Mouse (Mus musculus) forebrain, embryonic 12.5 days (tissue): Measurements from ENCODE around the gene Ndufb4. TPM values are rescaled to one million over a fixed set of nuclear protein-coding genes. Genes with fewer than 3 reads are reported as not detected.
"Not testable (repeated sequence)": the region's sequence is repeated elsewhere in the genome, so short reads cannot be mapped to it uniquely, and the experiment has no call there.

Source experiments
- ATAC-seq: fragments of 200-750 bp; cut with Nextera tagmentation; 2 replicates; pipeline ENCODE4 v1.8.0; 2017; ENCODE audit warnings: moderate TSS enrichment; ENCODE audit not compliant: low FRiP score
- H3K27ac ChIP-seq: fragments of 300-500 bp; sonication (generic); 2 replicates; pipeline ENCODE4 v1.5.1; 2016; ENCODE audit warnings: mild to moderate bottlenecking
- H3K27me3 ChIP-seq: fragments of 300-500 bp; sonication (generic); 2 replicates; pipeline ENCODE4 v1.6.1; 2016; ENCODE audit warnings: mild to moderate bottlenecking
- H3K36me3 ChIP-seq: fragments of 300-500 bp; sonication (generic); replicated peaks from 2 replicates; pipeline ENCODE4 v1.6.1; 2016; ENCODE audit warnings: mild to moderate bottlenecking
- H3K4me1 ChIP-seq: fragments of 300-500 bp; sonication (generic); 2 replicates; pipeline ENCODE4 v1.6.1; 2016
- H3K4me2 ChIP-seq: fragments of 300-500 bp; sonication (generic); 2 replicates; pipeline ENCODE4 v1.6.1; 2016; ENCODE audit warnings: mild to moderate bottlenecking, moderate library complexity
- H3K4me3 ChIP-seq: fragments of 300-500 bp; sonication (generic); replicated peaks from 2 replicates; pipeline ENCODE4 v1.5.1; 2016; ENCODE audit warnings: mild to moderate bottlenecking
- H3K9ac ChIP-seq: fragments of 300-500 bp; sonication (generic); 2 replicates; pipeline ENCODE4 v1.6.1; 2016; ENCODE audit warnings: mild to moderate bottlenecking
- H3K9me3 ChIP-seq: fragments of 300-500 bp; sonication (generic); 2 replicates; pipeline ENCODE4 v1.6.1; 2016
- WGBS: fragments of 180-500 bp; shearing (Covaris S2); methylation state at CpG from one replicate; pipeline ENCODE4 v1.1.7; 2016; 5-methylcytosine and 5-hydroxymethylcytosine counted together
- polyA plus RNA-seq: library from polyadenylated mRNA; unstranded; fragments of >200 nt; fragmentation: Nextera tagmentation; extraction: Ambion mirVana; gene quantifications from 2 replicates; pipeline ENCODE4 v1.2.1, GENCODE M21; 2016

Ndufb4 gene
- polyA plus RNA-seq: 77.0 and 79.2 TPM in 2 replicates

DNA sequence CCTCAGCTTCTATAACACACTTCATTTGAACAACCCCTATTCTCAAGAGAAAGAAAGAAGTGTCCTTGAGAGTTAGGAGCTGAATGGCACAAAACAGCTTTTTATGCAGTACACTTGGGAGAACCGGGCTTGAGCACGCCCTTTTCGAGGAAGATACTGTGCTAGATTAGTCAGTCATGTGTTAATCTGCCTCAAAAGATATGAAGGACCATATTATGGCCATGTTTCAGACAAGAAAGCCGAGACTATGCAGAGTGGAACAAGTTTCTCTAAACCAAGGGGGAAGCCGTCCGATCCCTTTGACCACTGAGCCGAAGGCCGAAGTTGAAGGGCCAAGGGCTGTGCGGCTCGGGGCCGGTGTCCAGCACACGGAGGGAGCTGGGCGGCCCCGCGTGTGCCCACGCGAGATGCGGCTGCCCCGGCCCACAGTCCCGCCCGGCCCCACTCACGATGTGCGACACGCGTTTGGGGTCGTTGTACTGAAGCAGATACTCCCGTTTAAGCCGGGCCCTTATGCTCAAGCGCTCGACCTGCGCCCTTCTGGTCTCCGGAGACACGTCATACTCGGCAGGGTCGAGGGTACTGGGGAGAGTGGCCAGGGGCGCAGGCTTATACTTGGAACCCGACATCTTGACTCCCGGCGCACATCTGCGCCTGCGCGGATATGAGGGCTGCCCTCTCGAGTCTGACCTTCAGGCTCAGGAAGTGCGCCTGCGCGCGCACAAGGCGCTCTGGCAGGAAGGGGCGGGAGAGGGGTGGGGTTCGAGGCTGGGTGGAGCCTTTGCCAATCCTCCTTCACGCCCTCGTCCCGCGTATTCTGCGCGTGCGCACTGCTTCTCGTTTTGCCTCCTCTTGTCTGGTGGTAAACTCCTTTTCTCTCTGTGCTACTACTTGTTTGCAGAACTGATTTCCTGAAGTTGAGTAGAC is at the start of gene Ndufb4:
Gene Ndufb4 (minus strand): TSS at position 723 of the 927 bp plus-strand sequence.
- peak within 1 kb of the TSS; percentile 58 for H3K4me2 ChIP-seq
- peaks cover 35% of the 10 kb centered on the region for H3K4me1 ChIP-seq
- ATAC-seq: peak; percentile 92
- no peaks in the 10 kb centered on the region for H3K9me3 ChIP-seq
- H3K9ac ChIP-seq: peak within 1 kb of the TSS; percentile 85
- peak within 1 kb of the TSS; percentile 81 for H3K4me3 ChIP-seq
- H3K27me3 ChIP-seq: no peaks in the 10 kb centered on the region
- H3K27ac ChIP-seq: peak within 1 kb of the TSS; percentile 79
- WGBS: under 1% methylated on average over 51 of the region's 58 CpGs
- H3K36me3 ChIP-seq: no peaks in the 10 kb centered on the region

DNA sequence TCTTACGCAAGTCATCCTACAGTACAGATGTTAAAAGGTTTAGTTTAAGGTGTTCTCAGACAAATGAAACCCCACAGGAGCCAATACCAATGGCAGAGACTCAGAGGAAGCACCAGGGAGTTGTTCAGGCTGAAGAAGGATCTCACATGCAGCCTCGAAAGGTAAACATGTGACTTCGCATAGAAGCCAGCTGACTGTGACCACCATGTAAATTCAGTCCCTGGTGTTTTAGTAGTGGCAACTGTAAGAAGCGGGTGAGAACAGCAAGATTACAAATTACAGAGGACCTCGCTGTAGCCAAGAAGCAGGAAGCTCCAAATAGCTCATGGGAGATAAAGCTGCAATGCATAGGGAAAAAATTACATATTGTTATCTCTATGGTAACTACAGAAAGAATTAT is 49.6 kb upstream of the Ndufb4 start:
- Histone ChIP-seq H3K27me3 (no peaks in the 10 kb centered on the region), H3K4me3 (no peak overlapping the region), H3K4me2 (no peak overlapping the region), H3K36me3 (no peaks in the 10 kb centered on the region), H3K9me3 (no peaks in the 10 kb centered on the region), H3K27ac (no peak overlapping the region), H3K9ac (no peak overlapping the region), H3K4me1 (no peaks in the 10 kb centered on the region; the same call in 1 of the 2 replicates)
- ATAC-seq: no peak
- WGBS: 90% methylated on average over 5 of the region's 5 CpGs

DNA sequence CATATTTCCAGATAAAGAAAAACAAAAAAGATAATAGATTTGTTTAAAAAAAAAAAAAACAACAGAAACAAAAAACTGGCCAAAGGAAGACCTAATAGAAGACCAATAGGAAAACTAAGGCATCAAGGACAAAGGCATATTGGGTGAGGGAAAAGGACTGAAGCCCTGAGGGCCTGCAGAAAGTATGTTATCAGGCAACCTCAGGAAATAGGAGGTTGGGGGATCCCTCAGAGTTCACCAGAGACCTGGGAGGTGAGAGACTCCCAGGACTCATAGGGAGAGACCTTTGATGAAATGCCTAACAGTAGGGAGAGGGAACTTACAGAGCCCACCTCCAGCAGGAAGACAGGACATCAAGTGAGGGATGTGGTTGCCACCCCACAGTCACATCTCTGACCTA is 45.8 kb upstream of the Ndufb4 start:
- H3K27ac ChIP-seq, H3K36me3 ChIP-seq, H3K9me3 ChIP-seq, H3K9ac ChIP-seq, H3K4me3 ChIP-seq, H3K27me3 ChIP-seq, H3K4me2 ChIP-seq, ATAC-seq, H3K4me1 ChIP-seq: not testable (repeated sequence)

DNA sequence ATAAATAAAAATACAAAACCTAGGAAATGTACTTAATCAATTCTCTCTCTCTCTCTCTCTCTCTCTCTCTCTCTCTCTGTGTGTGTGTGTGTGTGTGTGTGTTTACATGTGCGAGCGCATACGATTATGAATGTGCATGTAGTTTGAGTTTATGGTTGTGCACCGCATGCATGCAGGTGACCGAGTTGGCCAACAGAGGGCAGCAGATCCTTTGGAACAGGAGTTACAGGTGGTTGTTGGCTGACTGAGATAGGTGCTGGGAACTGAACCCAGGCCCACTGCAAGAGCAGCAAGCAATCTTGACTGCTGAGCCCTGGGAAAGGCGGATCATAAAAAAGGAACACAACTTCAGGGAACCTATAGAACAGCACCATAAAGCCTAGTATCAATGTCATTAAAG is 44.5 kb upstream of the Ndufb4 start:
- Histone ChIP-seq H3K9me3 (no peaks in the 10 kb centered on the region), H3K36me3 (no peaks in the 10 kb centered on the region), H3K9ac (no peak overlapping the region), H3K27me3 (no peaks in the 10 kb centered on the region), H3K4me1 (no peaks in the 10 kb centered on the region), H3K4me3 (no peak overlapping the region), H3K4me2 (no peak overlapping the region), H3K27ac (no peak overlapping the region)
- 93% methylated on average over 6 of the region's 6 CpGs for WGBS
- ATAC-seq: no peak

DNA sequence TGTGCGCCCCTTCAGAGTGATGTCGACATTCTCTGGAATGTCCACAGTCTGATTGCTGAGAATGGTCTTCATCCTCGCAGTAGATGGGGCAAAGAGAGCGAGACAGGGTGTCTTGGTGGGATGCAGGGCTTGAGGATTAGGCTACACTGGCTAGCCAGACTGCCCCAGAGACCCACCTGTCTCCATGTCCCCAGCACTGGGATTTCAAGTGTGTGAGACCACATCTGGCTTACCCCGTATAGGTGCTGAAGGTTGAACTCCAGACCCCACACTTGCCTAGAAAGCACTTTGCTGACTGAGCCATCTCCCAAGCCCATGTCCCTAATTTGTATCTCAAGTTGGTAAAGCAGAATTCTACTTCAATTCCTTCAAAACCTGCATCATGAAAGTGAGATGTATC is 43.0 kb upstream of the Ndufb4 start:
- no peaks in the 10 kb centered on the region for H3K4me1 ChIP-seq
- WGBS: 85% methylated on average over 5 of the region's 5 CpGs
- no peak overlapping the region for H3K27ac ChIP-seq
- H3K36me3 ChIP-seq: no peaks in the 10 kb centered on the region
- no peak overlapping the region for H3K4me2 ChIP-seq
- no peak overlapping the region for H3K4me3 ChIP-seq
- no peak overlapping the region for H3K9ac ChIP-seq
- no peak for ATAC-seq
- no peaks in the 10 kb centered on the region for H3K27me3 ChIP-seq
- no peaks in the 10 kb centered on the region for H3K9me3 ChIP-seq

DNA sequence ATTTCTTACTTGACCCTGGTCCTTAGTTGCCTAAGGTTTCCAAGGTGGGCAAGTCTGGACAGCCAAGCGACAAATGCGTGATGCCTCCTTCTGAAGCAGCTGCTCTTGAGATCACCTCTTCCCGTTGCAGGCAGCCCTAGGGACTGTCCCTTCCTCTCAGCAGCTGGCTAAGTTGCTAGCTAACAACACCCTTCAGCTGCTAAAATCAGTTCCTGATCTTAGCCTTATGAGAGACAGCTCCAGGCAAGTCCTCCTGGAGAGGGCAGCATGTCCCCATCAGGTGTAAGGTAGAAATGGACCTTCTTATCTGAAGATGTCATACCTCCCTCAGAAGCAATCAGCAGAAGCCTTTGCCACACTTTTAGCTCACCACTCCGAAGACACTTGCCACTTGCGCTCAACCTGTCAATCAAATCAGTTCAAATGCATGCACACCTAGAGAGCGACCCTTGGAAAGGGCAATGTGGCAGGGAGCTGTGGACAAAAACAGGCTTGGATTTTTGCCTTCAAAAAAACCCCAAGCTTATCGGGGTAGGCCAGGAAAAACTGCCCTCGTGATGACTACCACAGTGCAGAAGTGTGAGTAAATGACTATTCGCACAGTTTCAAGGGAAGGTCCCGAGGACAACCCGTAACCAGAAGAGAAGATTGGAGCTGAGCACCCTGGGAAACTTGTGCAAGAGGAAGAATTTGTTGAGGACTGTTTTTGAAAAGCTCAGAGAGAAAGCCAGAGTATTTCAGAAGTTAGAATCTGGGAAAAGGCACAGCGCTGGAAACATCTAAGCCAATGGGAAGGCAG is 36.9 kb upstream of the Ndufb4 start:
- H3K4me3 ChIP-seq: no peak overlapping the region
- no peaks in the 10 kb centered on the region for H3K9me3 ChIP-seq
- ATAC-seq: no peak
- no peak overlapping the region for H3K4me2 ChIP-seq
- H3K9ac ChIP-seq: no peak overlapping the region
- no peaks in the 10 kb centered on the region for H3K27me3 ChIP-seq
- H3K4me1 ChIP-seq: peaks cover 11% of the 10 kb centered on the region
- H3K27ac ChIP-seq: no peak overlapping the region
- WGBS: 92% methylated on average over 12 of the region's 12 CpGs
- H3K36me3 ChIP-seq: no peaks in the 10 kb centered on the region

DNA sequence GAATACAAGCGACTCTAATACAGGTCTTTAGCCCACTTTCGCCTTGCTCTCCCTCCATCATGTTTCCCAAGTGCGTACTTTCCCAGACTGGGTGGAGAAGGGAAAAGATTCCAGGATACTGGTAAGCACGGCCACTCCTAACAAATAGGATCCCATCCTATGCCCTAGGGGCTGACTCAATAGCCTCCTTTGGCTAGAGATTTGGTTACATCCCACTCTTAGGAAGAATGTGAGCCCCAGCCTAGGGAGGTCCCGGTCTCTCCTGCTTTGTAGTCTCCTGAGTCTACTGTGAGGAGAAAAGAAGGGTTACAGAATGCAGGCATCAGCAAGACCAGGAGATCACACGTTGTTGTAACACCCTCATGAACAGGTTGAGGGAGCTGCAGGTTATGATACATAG is 36.2 kb upstream of the Ndufb4 start:
- no peaks in the 10 kb centered on the region for H3K36me3 ChIP-seq
- no peak overlapping the region for H3K27ac ChIP-seq
- WGBS: 77% methylated on average over 6 of the region's 6 CpGs
- peaks cover 18% of the 10 kb centered on the region for H3K4me1 ChIP-seq
- no peaks in the 10 kb centered on the region for H3K27me3 ChIP-seq
- H3K4me3 ChIP-seq: no peak overlapping the region
- H3K4me2 ChIP-seq: no peak overlapping the region
- no peaks in the 10 kb centered on the region for H3K9me3 ChIP-seq
- no peak overlapping the region for H3K9ac ChIP-seq
- no peak for ATAC-seq

DNA sequence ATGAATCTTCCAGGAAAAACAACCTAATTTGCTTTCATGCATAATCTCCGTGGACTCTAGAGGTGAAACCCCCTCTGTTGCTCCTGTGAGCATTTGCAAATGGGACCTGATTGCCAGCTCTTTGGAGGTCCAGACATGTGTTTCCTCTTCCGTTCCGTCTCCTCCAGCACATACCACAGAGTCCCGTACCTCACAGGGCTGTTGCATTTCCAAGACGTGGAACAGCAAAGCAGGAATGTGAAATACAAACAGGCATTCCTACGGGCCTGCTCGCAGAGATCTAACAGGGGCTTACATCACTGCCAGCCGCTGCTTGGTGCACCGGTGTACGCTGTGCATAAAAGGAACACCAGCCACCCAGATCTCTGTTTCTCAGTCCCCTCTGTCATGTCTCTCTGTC is 35.7 kb upstream of the Ndufb4 start:
- Histone ChIP-seq H3K4me1 (peaks cover 23% of the 10 kb centered on the region), H3K4me2 (no peak overlapping the region), H3K27me3 (no peaks in the 10 kb centered on the region), H3K36me3 (no peaks in the 10 kb centered on the region), H3K9ac (no peak overlapping the region), H3K4me3 (no peak overlapping the region), H3K27ac (no peak overlapping the region), H3K9me3 (no peaks in the 10 kb centered on the region)
- WGBS: 82% methylated on average over 10 of the region's 10 CpGs
- no peak for ATAC-seq

DNA sequence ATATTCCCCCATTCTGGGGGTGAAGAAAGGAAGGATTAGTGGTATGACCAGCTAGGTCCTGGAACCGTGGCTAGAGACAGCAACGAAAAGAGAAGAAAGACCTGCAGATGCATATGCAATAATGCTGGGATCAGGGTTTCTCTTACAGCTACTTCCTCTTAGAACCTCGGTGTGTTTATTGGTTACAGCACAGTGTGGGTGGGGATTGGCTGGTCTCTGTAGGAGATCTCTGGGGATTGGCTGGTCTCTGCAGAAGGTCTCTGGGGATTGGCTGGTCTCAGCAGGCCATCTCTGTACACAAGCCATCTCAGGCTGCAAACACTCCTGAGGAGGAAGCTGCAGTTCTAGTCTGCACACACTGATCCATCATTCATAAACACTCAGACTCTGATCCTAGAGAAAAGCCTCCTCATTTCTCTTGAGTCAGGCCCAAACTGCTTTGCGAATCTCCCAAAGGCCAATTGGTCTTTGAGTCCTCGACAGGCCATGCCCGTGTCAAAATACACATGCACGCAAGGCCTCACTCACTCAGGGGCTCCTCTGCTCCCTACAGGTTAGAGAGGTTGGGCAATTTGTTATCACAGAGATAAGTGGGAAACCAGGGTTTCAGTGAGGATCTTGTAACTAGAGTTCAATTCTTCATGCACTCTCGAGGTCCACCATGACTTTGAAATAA is 35.1 kb upstream of the Ndufb4 start:
- no peaks in the 10 kb centered on the region for H3K9me3 ChIP-seq
- no peak overlapping the region for H3K4me2 ChIP-seq
- WGBS: 84% methylated on average over 8 of the region's 8 CpGs
- no peaks in the 10 kb centered on the region for H3K36me3 ChIP-seq
- no peak overlapping the region for H3K9ac ChIP-seq
- H3K4me3 ChIP-seq: no peak overlapping the region
- H3K27me3 ChIP-seq: no peaks in the 10 kb centered on the region
- peaks cover 26% of the 10 kb centered on the region for H3K4me1 ChIP-seq
- H3K27ac ChIP-seq: 0 out of 2 replicates have a peak overlapping the region, but pooled peaks have one; percentile 5
- ATAC-seq: no peak

DNA sequence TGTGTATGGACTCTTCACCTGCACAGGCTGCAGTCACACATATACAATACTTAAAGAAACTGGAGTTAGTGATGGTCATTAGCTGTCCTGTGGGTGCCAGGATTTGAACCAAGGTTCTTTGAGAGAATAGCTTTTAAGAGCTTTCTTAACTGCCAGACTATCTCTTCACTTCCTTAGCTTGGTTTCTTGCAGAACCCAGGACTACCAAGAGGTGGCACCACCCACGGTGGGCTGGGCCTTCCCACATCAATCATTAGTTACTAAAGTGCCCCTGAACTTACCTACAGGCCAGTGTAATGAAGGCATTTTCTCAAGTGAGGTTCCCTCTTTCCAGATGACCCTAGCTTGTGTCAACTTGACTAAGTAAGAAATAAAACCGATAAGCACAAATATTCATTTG is 33.9 kb upstream of the Ndufb4 start:
- no peaks in the 10 kb centered on the region for H3K27me3 ChIP-seq
- no peak for ATAC-seq
- WGBS: 79% methylated on average over 2 of the region's 2 CpGs
- no peaks in the 10 kb centered on the region for H3K36me3 ChIP-seq
- H3K9ac ChIP-seq: no peak overlapping the region
- peaks cover 38% of the 10 kb centered on the region for H3K4me1 ChIP-seq
- no peaks in the 10 kb centered on the region for H3K9me3 ChIP-seq
- H3K4me2 ChIP-seq: no peak overlapping the region
- no peak overlapping the region for H3K27ac ChIP-seq
- no peak overlapping the region for H3K4me3 ChIP-seq

DNA sequence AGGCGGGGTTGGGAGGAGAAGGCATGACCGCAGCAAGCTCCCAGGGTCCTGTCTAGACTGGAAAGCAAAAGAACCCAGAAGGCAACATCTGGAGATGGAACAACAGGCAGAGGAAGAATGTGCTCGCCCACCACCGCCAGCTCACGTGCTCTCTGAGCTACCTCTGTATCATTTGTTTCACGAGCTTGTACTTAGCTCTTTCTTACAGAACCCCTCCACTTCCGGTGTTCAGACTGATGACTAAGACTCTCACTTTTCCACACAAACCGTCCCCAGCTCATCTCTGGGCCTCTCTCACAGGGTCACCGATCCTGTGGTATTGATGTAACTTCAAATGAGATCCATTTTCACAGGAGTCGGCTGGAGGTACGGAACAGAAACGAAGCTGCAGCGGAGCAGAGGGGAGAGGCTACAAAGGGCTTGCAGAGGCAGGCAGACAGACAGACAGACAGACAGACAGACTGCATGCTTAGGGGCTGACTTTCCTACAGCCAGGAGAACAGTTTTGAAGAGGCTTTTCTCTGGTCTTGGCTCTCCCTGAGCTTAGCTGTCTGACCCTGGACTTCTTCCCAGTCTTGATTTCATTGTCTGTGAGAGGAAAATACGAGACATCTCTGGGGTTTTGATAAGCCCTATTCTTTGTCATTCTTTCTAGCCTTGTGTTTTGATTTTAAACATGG is 33.2 kb upstream of the Ndufb4 start:
- no peak for ATAC-seq
- WGBS: 78% methylated on average over 14 of the region's 14 CpGs
- no peaks in the 10 kb centered on the region for H3K36me3 ChIP-seq
- no peak overlapping the region for H3K4me3 ChIP-seq
- no peaks in the 10 kb centered on the region for H3K9me3 ChIP-seq
- H3K27ac ChIP-seq: no peak overlapping the region
- H3K4me2 ChIP-seq: no peak overlapping the region
- H3K4me1 ChIP-seq: peaks cover 43% of the 10 kb centered on the region
- no peak overlapping the region for H3K9ac ChIP-seq
- H3K27me3 ChIP-seq: no peaks in the 10 kb centered on the region

DNA sequence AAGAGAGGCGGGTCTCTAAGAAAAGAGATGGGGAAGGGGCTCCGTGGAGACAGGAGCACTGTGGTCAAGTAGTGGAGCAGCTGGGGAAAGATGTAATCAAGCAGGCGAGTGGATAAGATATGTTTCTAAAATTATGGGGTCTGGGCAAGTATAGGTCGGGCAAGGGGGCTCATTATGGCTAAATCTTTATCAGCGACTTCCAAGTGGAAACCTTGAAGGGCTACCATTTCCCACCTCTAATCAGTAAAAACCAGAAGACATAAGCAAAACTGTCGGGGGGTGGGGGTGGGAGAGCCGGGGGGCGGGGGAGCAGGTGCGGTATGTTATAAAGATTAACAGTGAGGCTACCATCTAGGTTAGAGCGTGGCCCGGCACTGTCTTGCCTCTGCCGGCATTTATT is 32.6 kb upstream of the Ndufb4 start:
- Histone ChIP-seq H3K9me3 (no peaks in the 10 kb centered on the region), H3K4me2 (no peak overlapping the region), H3K36me3 (no peaks in the 10 kb centered on the region), H3K9ac (no peak overlapping the region), H3K27ac (no peak overlapping the region), H3K27me3 (no peaks in the 10 kb centered on the region), H3K4me3 (no peak overlapping the region), H3K4me1 (peaks cover 43% of the 10 kb centered on the region)
- WGBS: 78% methylated on average over 12 of the region's 12 CpGs
- ATAC-seq: no peak
